ENCODE assay signal across 17 mouse cellular contexts in genomic region chr4:118537801-118538200, GRCm38 (mm10). TPM values are rescaled to one million over a fixed set of nuclear protein-coding genes. Genes with fewer than 3 reads are reported as not detected.
"Had no signal": no experiment of that assay in that cellular context is flagged by ENCODE, and none has a peak within 500 bp of the region (broad histone marks: within the 10 kb centered on the region; RNA-seq: fewer than 3 reads in every experiment).

No protein-coding gene starts in this region.

- H3K4me2 ChIP-seq: limb, embryonic 12.5 days; liver, embryonic 13.5 days; lung, embryonic 15.5 days; midbrain, embryonic 12.5 days had no signal

- H3K27ac ChIP-seq: left cerebral cortex, adult 2 months; limb, embryonic 12.5 days; liver, embryonic 13.5 days; lung, embryonic 15.5 days; macrophage; midbrain, embryonic 12.5 days had no signal

- H3K9me3 ChIP-seq: limb, embryonic 12.5 days; liver, embryonic 13.5 days; lung, embryonic 15.5 days; megakaryocyte, embryonic 14.5 days; midbrain, embryonic 12.5 days had no signal

- H3K27me3 ChIP-seq: liver, embryonic 13.5 days; lung, embryonic 15.5 days had no signal

- ATAC-seq: liver, postnatal 0 days had no signal

- H3K4me3 ChIP-seq: left cerebral cortex, adult 2 months; limb, embryonic 12.5 days; liver, embryonic 13.5 days; lung, embryonic 15.5 days; megakaryocyte, embryonic 14.5 days; midbrain, embryonic 12.5 days had no signal

- H3K36me3 ChIP-seq: limb, embryonic 12.5 days; liver, embryonic 13.5 days; lung, embryonic 15.5 days; midbrain, embryonic 12.5 days had no signal

- H3K9ac ChIP-seq: limb, embryonic 12.5 days; liver, embryonic 13.5 days; liver, postnatal 0 days; lung, embryonic 15.5 days; midbrain, embryonic 12.5 days had no signal

- DNase-seq: liver; liver, embryonic 13.5 days; liver, postnatal 0 days; lung, postnatal 14 days; right cerebral cortex, adult 18-20 months; right cerebral cortex, postnatal 25 days; thymus, postnatal 4 days had no signal

RNA-seq across cellular contexts. Expression of gene Tmem125, which starts 6.0 kb away (rescaled TPM):
- polyA plus RNA-seq: macrophage; neural tube, embryonic 14.5 days had no signal

RNA-seq across cellular contexts. Expression of gene 2610528J11Rik, which starts 11.0 kb away (rescaled TPM):
- total RNA-seq: layer of hippocampus, postnatal 25 days; left cerebral cortex, adult 2 months; left cerebral cortex, postnatal 25 days; midbrain, postnatal 0 days had no signal
- polyA plus RNA-seq: macrophage; midbrain, postnatal 0 days; neural tube, embryonic 14.5 days had no signal

RNA-seq across cellular contexts. Expression of gene Tie1, which starts 47.9 kb away (rescaled TPM):
- polyA plus RNA-seq: macrophage had no signal
